ENCODE assay signal across 8 mouse cellular contexts in the genomic region with DNA sequence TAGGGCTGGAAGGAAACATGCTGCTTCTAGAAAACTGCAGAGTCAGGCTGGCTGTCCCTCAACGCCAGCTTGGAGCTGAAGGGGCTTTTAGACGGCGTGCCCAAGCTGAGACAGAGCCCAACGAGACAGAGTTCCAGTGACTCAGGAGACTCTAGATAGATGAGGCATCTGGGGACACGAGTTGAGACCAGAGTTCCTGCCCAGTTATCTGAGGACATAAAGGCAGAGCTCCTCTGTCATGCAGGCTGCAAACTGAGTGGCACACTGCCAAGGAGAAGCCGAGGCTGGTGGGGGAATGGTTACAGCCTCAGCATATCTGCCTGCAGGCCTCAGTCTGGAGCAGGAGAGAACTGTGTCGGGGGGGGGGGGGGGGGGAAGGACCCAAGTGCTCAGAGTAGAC.
DNase-seq lines count a peak whose midpoint lies in the region; ATAC-seq lines count a peak whose summit lies in the region.

No protein-coding gene starts in this region.

- H3K27me3 ChIP-seq in hindbrain, embryonic 12.5 days, result no peaks in the 10 kb centered on the region
- H3K27me3 ChIP-seq in stomach, embryonic 15.5 days (replicated peaks), result no peaks in the 10 kb centered on the region

- WGBS in hindbrain, embryonic 12.5 days, result 36% methylated on average over 7 of the region's 7 CpGs
- 30% methylated on average over 7 of the region's 7 CpGs for WGBS in stomach, embryonic 15.5 days

- H3K36me3 ChIP-seq in hindbrain, embryonic 12.5 days, result no peaks in the 10 kb centered on the region
- no peaks in the 10 kb centered on the region for H3K36me3 ChIP-seq in stomach, embryonic 15.5 days

- no peak overlapping the region for H3K4me3 ChIP-seq in hindbrain, embryonic 12.5 days
- H3K4me3 ChIP-seq in stomach, embryonic 15.5 days (replicated peaks), result no peak overlapping the region

- no peaks in the 10 kb centered on the region for H3K9me3 ChIP-seq in hindbrain, embryonic 12.5 days (replicated peaks)
- no peaks in the 10 kb centered on the region for H3K9me3 ChIP-seq in stomach, embryonic 15.5 days

- peak; percentile 65 to 66 for DNase-seq in adrenal gland, adult 18-20 months (ENCODE audit: low spot score in 2 of 2)
- DNase-seq in c-Kit-positive CD71-positive TER-119-positive erythroid progenitor cells, embryonic 14.5 days (ENCODE audit: low spot score), result peak; percentile 13
- DNase-seq in gastrocnemius, adult 18-20 months (ENCODE audit: low spot score), result peak; percentile 83
- peak; percentile 24 for DNase-seq in left cerebral cortex, adult 11 months (ENCODE audit: low spot score)
- DNase-seq in lung, postnatal 4 days, result peak; percentile 59 to 75

- H3K4me1 ChIP-seq in hindbrain, embryonic 12.5 days, result peaks cover 27% of the 10 kb centered on the region
- H3K4me1 ChIP-seq in stomach, embryonic 15.5 days, result peaks cover 15% of the 10 kb centered on the region

- H3K27ac ChIP-seq in hindbrain, embryonic 12.5 days, result peak overlapping the region; percentile 60; the same call in 1 of the 2 replicates
- H3K27ac ChIP-seq in stomach, embryonic 15.5 days, result no peak overlapping the region; the same call in 1 of the 2 replicates

- ATAC-seq in hindbrain, embryonic 12.5 days (ENCODE audit: low FRiP score), result peak; percentile 54
- peak; percentile 63; the same call in 1 of the 2 replicates for ATAC-seq in stomach, embryonic 15.5 days (ENCODE audit: insufficient read depth, low FRiP score, low read depth)
- no peak for ATAC-seq in erythroid progenitor cell, adult 5-6 weeks (replicated peaks; ENCODE audit: low FRiP score, poor library complexity, severe bottlenecking)

- H3K9ac ChIP-seq in hindbrain, embryonic 12.5 days, result no peak overlapping the region
- H3K9ac ChIP-seq in stomach, embryonic 15.5 days, result no peak overlapping the region

- H3K4me2 ChIP-seq in hindbrain, embryonic 12.5 days (replicated peaks), result no peak overlapping the region
- no peak overlapping the region for H3K4me2 ChIP-seq in stomach, embryonic 15.5 days

Comparison
In these comparisons a context has a peak if more than half of its experiments do, and no peak if none do; other contexts are left out.
1. DNase-seq: peak in every context shown above with its lines; median percentile 83 in gastrocnemius, adult 18-20 months; 67 in lung, postnatal 4 days; 66 in adrenal gland, adult 18-20 months; 24 in left cerebral cortex, adult 11 months; 13 in c-Kit-positive CD71-positive TER-119-positive erythroid progenitor cells, embryonic 14.5 days.